23 mouse cellular contexts compared by ENCODE assay signal in the genomic region with DNA sequence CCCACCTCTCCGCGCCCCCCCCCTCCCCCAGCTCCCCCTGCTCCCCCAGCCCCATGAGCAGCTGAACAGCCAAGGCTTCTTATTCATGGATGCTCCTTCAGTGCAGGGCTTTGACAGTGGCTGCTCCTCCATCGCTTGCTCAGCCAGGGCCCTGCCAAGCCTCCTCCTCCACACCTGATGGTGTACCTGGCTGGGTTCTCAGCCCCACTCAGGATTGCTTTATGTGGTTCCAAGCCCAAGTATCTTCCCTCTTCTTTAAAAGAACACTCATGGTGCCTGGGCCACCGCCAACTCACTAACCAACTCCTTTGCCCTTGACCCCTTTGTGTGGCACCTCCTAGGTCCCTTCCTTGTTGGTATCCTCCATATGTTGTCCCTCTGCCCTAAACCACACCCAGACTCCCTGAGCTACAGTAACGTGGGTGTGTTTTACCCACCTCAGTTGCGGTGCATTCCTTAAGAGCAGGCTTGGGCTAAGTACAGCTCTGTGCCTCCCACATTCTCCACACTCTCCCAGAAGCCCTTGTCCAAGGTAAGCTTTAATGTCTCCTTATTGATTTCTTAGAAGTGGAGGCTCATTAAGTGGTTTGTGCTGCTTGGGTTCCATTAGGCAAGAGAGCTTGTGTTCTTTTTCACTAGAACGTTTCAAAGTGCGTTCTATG. TPM values are rescaled to one million over a fixed set of nuclear protein-coding genes. Genes with fewer than 3 reads are reported as not detected.
DNase-seq lines count a peak whose midpoint lies in the region; ATAC-seq lines count a peak whose summit lies in the region.
"Had no signal": no experiment of that assay in that cellular context is flagged by ENCODE, and none has a peak within 500 bp of the region (broad histone marks: within the 10 kb centered on the region; RNA-seq: fewer than 3 reads in every experiment).

No protein-coding gene starts in this region.

- intact Hi-C loops in left cerebral cortex, postnatal 36 days (cut with DNase I), result no loop called here
- intact Hi-C loops in left cerebral cortex, postnatal 4 days (cut with DNase I), result no loop called here

- no peak for DNase-seq in frontal cortex, postnatal 25 days (ENCODE audit: low spot score in 2 of 2)
- DNase-seq in layer of hippocampus, adult 9-11 months, result peak; percentile 53
- DNase-seq in layer of hippocampus, postnatal 36 days, result no peak
- DNase-seq in left cerebral cortex, postnatal 36 days (ENCODE audit: low spot score in 2 of 2), result peak; percentile 40 to 74
- DNase-seq in left cerebral cortex, postnatal 4 days, result no peak
- DNase-seq in right cerebral cortex, postnatal 25 days, result peak; percentile 76
- DNase-seq in right cerebral cortex, postnatal 4 days, result no peak
- DNase-seq: adrenal gland, adult 8-10 months; adrenal gland, postnatal 14 days; adrenal gland, postnatal 36 days; B cell, adult 2 months; cerebellum, adult 11 months; cerebellum, adult 18-20 months; cerebellum, adult 8-10 months; cerebellum, adult 9-11 months; cerebellum, postnatal 14 days; cerebellum, postnatal 36 days; embryo, embryonic 11 days had no signal

- ATAC-seq in frontal cortex, adult (ENCODE audit: low TSS enrichment), result peak; percentile 69
- ATAC-seq: activated CD4-positive, CD25-positive, alpha-beta regulatory T cell, adult 4 months; CD4-positive, CD25-positive, alpha-beta regulatory T cell, adult 4 months; forebrain, embryonic 14.5 days; Patski had no signal

RNA-seq across cellular contexts. Expression of a gene that starts 34.6 kb away (rescaled TPM):
- total RNA-seq in layer of hippocampus, postnatal 36 days (2021), result 10 to 100 TPM; 25.9 to 28.0 TPM
- 10 to 100 TPM; 24.2 to 30.0 TPM for total RNA-seq in left cerebral cortex, postnatal 36 days (2021)
- 10 to 100 TPM; 24.3 to 24.6 TPM for total RNA-seq in left cerebral cortex, postnatal 4 days (2021)

Comparison
In these comparisons a context has a peak if more than half of its experiments do, and no peak if none do; other contexts are left out.
1. DNase-seq: peak in layer of hippocampus, adult 9-11 months (single experiment), left cerebral cortex, postnatal 36 days (2 of 2) and right cerebral cortex, postnatal 25 days (single experiment); none in frontal cortex, postnatal 25 days (0 of 2), layer of hippocampus, postnatal 36 days (0 of 2), left cerebral cortex, postnatal 4 days (single experiment) and right cerebral cortex, postnatal 4 days (single experiment).